Mouse (Mus musculus): ENCODE results near the gene Tmem100. TPM values are rescaled to one million over a fixed set of nuclear protein-coding genes. Genes with fewer than 3 reads are reported as not detected.

Gene Tmem100
- polyA plus RNA-seq, 1 experiment = 1.5 TPM

- Histone ChIP-seq H3K27me3 (replicated peaks; ENCODE audit: control insufficient read depth, insufficient read depth, low read length) (no peaks in the 10 kb centered on the region), H3K27ac (ENCODE audit: insufficient read depth, low read depth, low read length) (no peak overlapping the region), H3K36me3 (ENCODE audit: control insufficient read depth, insufficient read depth, low read length) (no peaks in the 10 kb centered on the region), H3K4me1 (ENCODE audit: control insufficient read depth, insufficient read depth, low read length) (no peaks in the 10 kb centered on the region), H3K4me3 (ENCODE audit: insufficient read depth, low read depth, low read length) (no peak overlapping the region)
- no peak for DNase-seq
- TF ChIP-seq CTCF (conservative IDR thresholded peaks at IDR 0.05; ENCODE audit: insufficient read depth, insufficient read length, low read depth, low read length) (no peak), POLR2A (IDR thresholded peaks at IDR 0.05; ENCODE audit: low read depth, low read length) (no peak)
- WGBS = 87% methylated on average over 6 of the region's 6 CpGs
Observed at GRCm38 (mm10) chr11:90013657-90014056, 16.5 kb upstream of the Tmem100 start.

DNA sequence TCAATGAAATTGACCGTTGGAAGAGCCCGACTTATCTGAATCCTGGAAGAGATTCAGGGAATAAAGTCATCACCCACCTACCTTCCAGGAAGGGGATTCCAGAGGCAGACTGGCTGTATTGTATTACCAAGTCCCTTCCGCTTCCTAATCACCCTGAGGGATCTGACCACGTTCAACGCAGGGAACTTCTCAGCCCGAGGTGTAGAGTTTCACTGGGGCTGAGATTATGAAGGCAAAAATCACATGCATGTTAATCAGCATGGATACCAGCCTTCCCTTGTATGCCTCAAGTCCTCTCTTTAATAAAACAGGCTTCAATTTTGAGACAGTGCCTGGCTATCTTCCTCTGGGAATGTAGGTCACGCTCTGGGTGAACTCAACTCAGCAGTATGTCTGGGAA is 14.9 kb upstream of the Tmem100 start:
- no peak for TF ChIP-seq POLR2A (IDR thresholded peaks at IDR 0.05; ENCODE audit: low read depth, low read length)
- no peak for TF ChIP-seq CTCF (conservative IDR thresholded peaks at IDR 0.05; ENCODE audit: insufficient read depth, insufficient read length, low read depth, low read length)
- WGBS = 43% methylated on average over 7 of the region's 7 CpGs
- Histone ChIP-seq H3K4me3 (ENCODE audit: insufficient read depth, low read depth, low read length) (no peak overlapping the region), H3K27ac (ENCODE audit: insufficient read depth, low read depth, low read length) (no peak overlapping the region), H3K36me3 (ENCODE audit: control insufficient read depth, insufficient read depth, low read length) (no peaks in the 10 kb centered on the region), H3K27me3 (replicated peaks; ENCODE audit: control insufficient read depth, insufficient read depth, low read length) (no peaks in the 10 kb centered on the region), H3K4me1 (ENCODE audit: control insufficient read depth, insufficient read depth, low read length) (no peaks in the 10 kb centered on the region)
- DNase-seq = no peak

DNA sequence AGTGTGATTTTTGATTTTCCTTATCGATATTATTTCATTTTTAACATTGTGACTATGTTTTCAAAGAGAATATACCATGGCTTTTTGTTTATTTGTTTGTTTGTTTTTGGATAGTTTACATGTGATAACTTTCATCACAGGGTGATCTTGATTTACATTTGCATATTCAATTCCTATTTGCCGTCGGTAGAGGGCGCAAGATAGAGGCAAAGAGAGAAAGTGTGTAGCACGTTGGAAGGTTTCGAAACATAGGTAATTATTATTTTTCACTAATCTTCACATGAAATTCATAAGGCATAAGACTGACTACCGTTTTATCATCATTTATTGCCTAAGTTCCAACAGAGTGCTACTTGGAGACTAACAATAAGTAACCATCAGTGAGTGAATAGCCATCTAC is 11.0 kb upstream of the Tmem100 start:
- TF ChIP-seq POLR2A (IDR thresholded peaks at IDR 0.05; ENCODE audit: low read depth, low read length) (no peak), CTCF (conservative IDR thresholded peaks at IDR 0.05; ENCODE audit: insufficient read depth, insufficient read length, low read depth, low read length) (0 out of 2 replicates have a peak, but pooled peaks have one; percentile 15)
- Histone ChIP-seq H3K36me3 (ENCODE audit: control insufficient read depth, insufficient read depth, low read length) (no peaks in the 10 kb centered on the region), H3K4me3 (ENCODE audit: insufficient read depth, low read depth, low read length) (no peak overlapping the region), H3K4me1 (ENCODE audit: control insufficient read depth, insufficient read depth, low read length) (no peaks in the 10 kb centered on the region), H3K27ac (ENCODE audit: insufficient read depth, low read depth, low read length) (no peak overlapping the region), H3K27me3 (replicated peaks; ENCODE audit: control insufficient read depth, insufficient read depth, low read length) (no peaks in the 10 kb centered on the region)
- peak; percentile 51 for DNase-seq
- WGBS = 11% methylated on average over 7 of the region's 7 CpGs

- no peak overlapping the region for H3K27ac ChIP-seq (ENCODE audit: insufficient read depth, low read depth, low read length)
Observed at GRCm38 (mm10) chr11:90025891-90026801, 4.0 kb upstream of the Tmem100 start.

GRCm38 (mm10) chr11:90026802-90027174 is 3.4 kb upstream of the Tmem100 start:
- no peaks in the 10 kb centered on the region for H3K27me3 ChIP-seq (replicated peaks; ENCODE audit: control insufficient read depth, insufficient read depth, low read length)
- no peak for TF ChIP-seq POLR2A (IDR thresholded peaks at IDR 0.05; ENCODE audit: low read depth, low read length)
- TF ChIP-seq CTCF (conservative IDR thresholded peaks at IDR 0.05; ENCODE audit: insufficient read depth, insufficient read length, low read depth, low read length) = no peak
- no peak overlapping the region for H3K27ac ChIP-seq (ENCODE audit: insufficient read depth, low read depth, low read length)
- no peak for DNase-seq
- H3K4me1 ChIP-seq (ENCODE audit: control insufficient read depth, insufficient read depth, low read length) = no peaks in the 10 kb centered on the region
- H3K4me3 ChIP-seq (ENCODE audit: insufficient read depth, low read depth, low read length) = no peak overlapping the region
- H3K36me3 ChIP-seq (ENCODE audit: control insufficient read depth, insufficient read depth, low read length) = no peaks in the 10 kb centered on the region
- WGBS = 69% methylated on average over 5 of the region's 5 CpGs

More at GRCm38 (mm10) chr11:90025891-90026801, 4.0 kb upstream of the Tmem100 start:
- H3K4me1 ChIP-seq (ENCODE audit: control insufficient read depth, insufficient read depth, low read length) = no peaks in the 10 kb centered on the region
- no peak overlapping the region for H3K4me3 ChIP-seq (ENCODE audit: insufficient read depth, low read depth, low read length)
- H3K36me3 ChIP-seq (ENCODE audit: control insufficient read depth, insufficient read depth, low read length) = no peaks in the 10 kb centered on the region
- peak; percentile 44 for DNase-seq
- H3K27me3 ChIP-seq (replicated peaks; ENCODE audit: control insufficient read depth, insufficient read depth, low read length) = no peaks in the 10 kb centered on the region
- 29% methylated on average over 14 of the region's 14 CpGs for WGBS
- TF ChIP-seq POLR2A (IDR thresholded peaks at IDR 0.05; ENCODE audit: low read depth, low read length) (no peak), CTCF (conservative IDR thresholded peaks at IDR 0.05; ENCODE audit: insufficient read depth, insufficient read length, low read depth, low read length) (no peak)

DNA sequence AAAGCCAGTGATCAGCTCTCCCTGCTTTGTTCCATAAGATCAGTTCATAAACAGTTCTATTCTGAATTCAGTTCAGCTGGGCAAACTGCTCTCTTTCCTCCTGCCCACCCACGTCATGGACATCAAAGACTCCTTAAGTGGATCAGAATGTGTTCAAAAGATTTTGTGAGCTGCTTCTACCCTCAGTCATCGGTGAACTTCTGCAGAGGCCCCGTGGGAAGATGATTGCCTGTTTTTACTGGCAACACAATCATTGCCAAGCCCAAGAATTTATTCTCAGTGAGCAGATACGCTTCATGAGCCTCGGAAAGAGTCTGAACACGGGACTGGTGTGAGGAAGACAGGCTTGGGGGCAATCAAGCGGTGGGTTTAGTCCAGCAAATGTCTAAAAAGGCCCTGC is 2.9 kb upstream of the Tmem100 start:
- 48% methylated on average over 7 of the region's 7 CpGs for WGBS
- no peaks in the 10 kb centered on the region for H3K36me3 ChIP-seq (ENCODE audit: control insufficient read depth, insufficient read depth, low read length)
- no peaks in the 10 kb centered on the region for H3K4me1 ChIP-seq (ENCODE audit: control insufficient read depth, insufficient read depth, low read length)
- H3K27ac ChIP-seq (ENCODE audit: insufficient read depth, low read depth, low read length) = no peak overlapping the region
- H3K4me3 ChIP-seq (ENCODE audit: insufficient read depth, low read depth, low read length) = no peak overlapping the region
- no peak for DNase-seq
- no peaks in the 10 kb centered on the region for H3K27me3 ChIP-seq (replicated peaks; ENCODE audit: control insufficient read depth, insufficient read depth, low read length)
- no peak for TF ChIP-seq POLR2A (IDR thresholded peaks at IDR 0.05; ENCODE audit: low read depth, low read length)
- TF ChIP-seq CTCF (conservative IDR thresholded peaks at IDR 0.05; ENCODE audit: insufficient read depth, insufficient read length, low read depth, low read length) = no peak

DNA sequence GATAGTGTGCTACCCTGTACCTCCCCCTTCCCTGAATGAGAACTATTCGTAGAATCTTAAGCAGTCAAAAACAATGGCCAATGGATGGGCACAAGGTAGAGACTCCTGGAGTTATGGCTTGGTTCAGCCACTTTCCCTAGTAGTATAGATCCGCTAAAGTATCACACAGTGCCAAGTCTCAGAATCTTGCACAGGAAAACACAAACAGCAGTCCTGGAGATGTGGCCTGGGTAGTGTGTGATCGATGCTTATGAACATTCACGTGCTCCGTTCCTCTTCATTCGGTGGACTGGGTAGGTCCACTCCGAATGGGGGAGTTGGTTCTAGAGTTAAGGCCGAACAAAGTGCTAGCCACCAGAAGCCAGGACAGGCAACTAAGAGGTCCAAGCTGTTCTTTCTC is 1.4 kb upstream of the Tmem100 start:
- WGBS = 93% methylated on average over 8 of the region's 8 CpGs

More for the DNA sequence above, 1.4 kb upstream of the Tmem100 start:
- no peak for DNase-seq
- Histone ChIP-seq H3K4me3 (ENCODE audit: insufficient read depth, low read depth, low read length) (no peak overlapping the region), H3K27ac (ENCODE audit: insufficient read depth, low read depth, low read length) (no peak overlapping the region), H3K4me1 (ENCODE audit: control insufficient read depth, insufficient read depth, low read length) (no peaks in the 10 kb centered on the region), H3K36me3 (ENCODE audit: control insufficient read depth, insufficient read depth, low read length) (no peaks in the 10 kb centered on the region), H3K27me3 (replicated peaks; ENCODE audit: control insufficient read depth, insufficient read depth, low read length) (peaks cover 2% of the 10 kb centered on the region; the same call in 1 of the 2 replicates)
- TF ChIP-seq CTCF (conservative IDR thresholded peaks at IDR 0.05; ENCODE audit: insufficient read depth, insufficient read length, low read depth, low read length) = no peak
- TF ChIP-seq POLR2A (IDR thresholded peaks at IDR 0.05; ENCODE audit: low read depth, low read length) = no peak
